ENCODE assay signal across 9 mouse cellular contexts in the genomic region with DNA sequence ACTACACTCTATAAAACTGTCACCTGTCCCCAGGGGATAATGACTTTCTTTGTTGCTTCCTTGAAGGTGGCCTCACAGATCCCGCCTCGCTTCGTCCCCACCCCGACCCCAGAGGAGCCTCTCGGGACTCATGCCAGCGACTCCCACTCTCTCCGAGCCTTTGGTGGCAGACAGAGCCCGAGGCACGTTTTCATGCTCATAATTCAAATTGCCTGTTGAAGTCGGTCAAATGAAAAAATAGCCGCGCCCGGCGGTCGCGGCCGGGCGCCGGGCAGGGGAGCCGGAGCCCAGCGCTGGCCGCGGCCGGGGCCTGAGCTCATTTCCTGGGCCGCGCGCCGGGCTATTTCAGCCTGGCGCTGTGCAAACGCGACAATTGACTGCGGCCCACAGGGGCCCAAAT. TPM values are rescaled to one million over a fixed set of nuclear protein-coding genes. Genes with fewer than 3 reads are reported as not detected.
DNase-seq lines count a peak whose midpoint lies in the region; ATAC-seq lines count a peak whose summit lies in the region.
"Had no signal": no experiment of that assay in that cellular context is flagged by ENCODE, and none has a peak within 500 bp of the region (broad histone marks: within the 10 kb centered on the region; RNA-seq: fewer than 3 reads in every experiment).

No protein-coding gene starts in this region.

- H3K36me3 ChIP-seq in hindbrain, embryonic 11.5 days (ENCODE audit: control insufficient read depth, insufficient read depth, low read length): no peaks in the 10 kb centered on the region
- no peaks in the 10 kb centered on the region for H3K36me3 ChIP-seq in liver, embryonic 15.5 days (replicated peaks)
- H3K36me3 ChIP-seq in stomach, embryonic 14.5 days (ENCODE audit: control insufficient read depth, insufficient read depth, low read length): no peaks in the 10 kb centered on the region

- under 1% methylated on average over 32 of the region's 32 CpGs for WGBS in hindbrain, embryonic 11.5 days
- WGBS in liver, embryonic 15.5 days (ENCODE audit: insufficient replicate concordance): 1% methylated on average over 31 of the region's 32 CpGs
- WGBS in stomach, embryonic 14.5 days: 1% methylated on average over 32 of the region's 32 CpGs

- peaks cover 2% of the 10 kb centered on the region; the same call in 1 of the 2 replicates for H3K4me1 ChIP-seq in hindbrain, embryonic 11.5 days (replicated peaks; ENCODE audit: control insufficient read depth, insufficient read depth, low read length)
- no peaks in the 10 kb centered on the region; the same call in 1 of the 2 replicates for H3K4me1 ChIP-seq in liver, embryonic 15.5 days (replicated peaks)
- H3K4me1 ChIP-seq in stomach, embryonic 14.5 days (ENCODE audit: control insufficient read depth, insufficient read depth, low read length): no peaks in the 10 kb centered on the region

- intact Hi-C loops in heart, postnatal 25 days (cut with DNase I): no loop called here

- H3K4me2 ChIP-seq in hindbrain, embryonic 11.5 days (replicated peaks; ENCODE audit: low read depth, low read length): peak overlapping the region; percentile 76
- H3K4me2 ChIP-seq in liver, embryonic 15.5 days: peak overlapping the region; percentile 61
- H3K4me2 ChIP-seq in stomach, embryonic 14.5 days (replicated peaks; ENCODE audit: low read depth, low read length): peak overlapping the region; percentile 80

- H3K27ac ChIP-seq in hindbrain, embryonic 11.5 days (ENCODE audit: low read depth, low read length): no peak overlapping the region
- no peak overlapping the region for H3K27ac ChIP-seq in liver, embryonic 15.5 days (replicated peaks)
- no peak overlapping the region for H3K27ac ChIP-seq in stomach, embryonic 14.5 days (ENCODE audit: low read length)

- DNase-seq in heart, adult 11 months: peak; percentile 92
- DNase-seq in heart, postnatal 25 days (ENCODE audit: low spot score): no peak
- DNase-seq in embryo, embryonic 9.5 days (ENCODE audit: extremely low spot score): peak; percentile 50
- DNase-seq in hindbrain, embryonic 11.5 days (ENCODE audit: low spot score): peak; percentile 67
- no peak for DNase-seq in urinary bladder, postnatal 10 days (ENCODE audit: low spot score)

- peak overlapping the region; percentile 55 for H3K9ac ChIP-seq in hindbrain, embryonic 11.5 days (ENCODE audit: low read depth, low read length)
- H3K9ac ChIP-seq in liver, embryonic 15.5 days: no peak overlapping the region
- H3K9ac ChIP-seq in stomach, embryonic 14.5 days (replicated peaks; ENCODE audit: low read depth, low read length): peak overlapping the region; percentile 28

- no peaks in the 10 kb centered on the region for H3K9me3 ChIP-seq in hindbrain, embryonic 11.5 days (ENCODE audit: control insufficient read depth, low read length)
- no peaks in the 10 kb centered on the region for H3K9me3 ChIP-seq in liver, embryonic 15.5 days (replicated peaks)
- H3K9me3 ChIP-seq in stomach, embryonic 14.5 days (ENCODE audit: control insufficient read depth, low read depth, low read length): no peaks in the 10 kb centered on the region

- peak overlapping the region; percentile 37 for H3K4me3 ChIP-seq in hindbrain, embryonic 11.5 days (ENCODE audit: low read depth, low read length)
- peak overlapping the region; percentile 36 for H3K4me3 ChIP-seq in liver, embryonic 15.5 days (replicated peaks)
- peak overlapping the region; percentile 30 for H3K4me3 ChIP-seq in stomach, embryonic 14.5 days (ENCODE audit: low read depth, low read length)

- ATAC-seq in hindbrain, embryonic 11.5 days (ENCODE audit: low FRiP score): 0 out of 2 replicates have a peak, but pooled peaks have one; percentile 38
- no peak for ATAC-seq in liver, embryonic 15.5 days (ENCODE audit: insufficient read depth)
- ATAC-seq in stomach, embryonic 14.5 days (ENCODE audit: insufficient number of reproducible peaks, insufficient read depth, low FRiP score, low read depth): 0 out of 2 replicates have a peak, but pooled peaks have one; percentile 37
- no peak for ATAC-seq in megakaryocyte-erythroid progenitor cell, adult 5-6 weeks (replicated peaks; ENCODE audit: low FRiP score, low TSS enrichment, poor library complexity, severe bottlenecking)

- peaks cover 4% of the 10 kb centered on the region; the same call in 1 of the 2 replicates for H3K27me3 ChIP-seq in hindbrain, embryonic 11.5 days (ENCODE audit: control insufficient read depth, insufficient read depth, low read length)
- peaks cover 71% of the 10 kb centered on the region for H3K27me3 ChIP-seq in liver, embryonic 15.5 days
- no peaks in the 10 kb centered on the region for H3K27me3 ChIP-seq in stomach, embryonic 14.5 days (ENCODE audit: control insufficient read depth, insufficient read depth, low read length)

RNA-seq across cellular contexts. Expression of gene Sost, which starts 29.7 kb away (rescaled TPM):
- total RNA-seq in heart, postnatal 25 days (2021): 1 to 10 TPM; 1.5 to 1.6 TPM
- polyA plus RNA-seq in hindbrain, embryonic 11.5 days (2014; fragmentation: Nextera tagmentation; extraction: Ambion mirVana): 0.11 and 0.31 TPM in 2 replicates
- 0.07 TPM in 2 replicates for polyA plus RNA-seq in liver, embryonic 15.5 days (2015; fragmentation: Nextera tagmentation; extraction: Ambion mirVana)
- polyA plus RNA-seq in stomach, embryonic 14.5 days (2014; fragmentation: Nextera tagmentation; extraction: Ambion mirVana): not detected in 2 replicates
- not detected in 2 replicates for total RNA-seq in megakaryocyte-erythroid progenitor cell, adult 5-6 weeks (2014; fragmentation: Nextera tagmentation)
- total RNA-seq in megakaryocyte-erythroid progenitor cell, adult 5-6 weeks (2017): not detected in 2 replicates
- total RNA-seq: MEL had no signal

RNA-seq across cellular contexts. Expression of gene Meox1, which starts 42.9 kb away (rescaled TPM):
- 1 to 10 TPM; 7.8 to 9.9 TPM for total RNA-seq in heart, postnatal 25 days (2021)
- polyA plus RNA-seq in hindbrain, embryonic 11.5 days (2014; fragmentation: Nextera tagmentation; extraction: Ambion mirVana): 1.2 and 2.1 TPM in 2 replicates
- polyA plus RNA-seq in liver, embryonic 15.5 days (2015; fragmentation: Nextera tagmentation; extraction: Ambion mirVana): 0.51 and 0.52 TPM in 2 replicates
- polyA plus RNA-seq in stomach, embryonic 14.5 days (2014; fragmentation: Nextera tagmentation; extraction: Ambion mirVana): 5.2 and 5.6 TPM in 2 replicates
- not detected in 2 replicates for total RNA-seq in megakaryocyte-erythroid progenitor cell, adult 5-6 weeks (2014; fragmentation: Nextera tagmentation)
- not detected in 2 replicates for total RNA-seq in megakaryocyte-erythroid progenitor cell, adult 5-6 weeks (2017)
- total RNA-seq: MEL had no signal

RNA-seq across cellular contexts. Expression of gene Cfap97d1, which starts 47.0 kb away (rescaled TPM):
- total RNA-seq in heart, postnatal 25 days (2021): not detected
- polyA plus RNA-seq in hindbrain, embryonic 11.5 days (2014; fragmentation: Nextera tagmentation; extraction: Ambion mirVana): not detected in 2 replicates
- polyA plus RNA-seq in liver, embryonic 15.5 days (2015; fragmentation: Nextera tagmentation; extraction: Ambion mirVana): not detected in 2 replicates
- polyA plus RNA-seq in stomach, embryonic 14.5 days (2014; fragmentation: Nextera tagmentation; extraction: Ambion mirVana): not detected in 2 replicates
- not detected in 2 replicates for total RNA-seq in megakaryocyte-erythroid progenitor cell, adult 5-6 weeks (2014; fragmentation: Nextera tagmentation)
- total RNA-seq in megakaryocyte-erythroid progenitor cell, adult 5-6 weeks (2017): not detected in 2 replicates
- total RNA-seq: MEL had no signal

RNA-seq across cellular contexts. Expression of gene Dusp3, which starts 49.7 kb away (rescaled TPM):
- 100 to 1,000 TPM; 115 to 122 TPM for total RNA-seq in heart, postnatal 25 days (2021)
- polyA plus RNA-seq in hindbrain, embryonic 11.5 days (2014; fragmentation: Nextera tagmentation; extraction: Ambion mirVana): 11.4 and 12.1 TPM in 2 replicates
- 7.8 and 8.0 TPM in 2 replicates for polyA plus RNA-seq in liver, embryonic 15.5 days (2015; fragmentation: Nextera tagmentation; extraction: Ambion mirVana)
- 25.3 and 27.3 TPM in 2 replicates for polyA plus RNA-seq in stomach, embryonic 14.5 days (2014; fragmentation: Nextera tagmentation; extraction: Ambion mirVana)
- total RNA-seq in megakaryocyte-erythroid progenitor cell, adult 5-6 weeks (2014; fragmentation: Nextera tagmentation): 0.28 and 0.96 TPM in 2 replicates
- 0.70 and 1.3 TPM in 2 replicates for total RNA-seq in megakaryocyte-erythroid progenitor cell, adult 5-6 weeks (2017)

Comparison
In these comparisons a context has a peak if more than half of its experiments do, and no peak if none do; other contexts are left out.
1. DNase-seq: peak in heart, adult 11 months (single experiment), embryo, embryonic 9.5 days (single experiment) and hindbrain, embryonic 11.5 days (single experiment); none in heart, postnatal 25 days (single experiment) and urinary bladder, postnatal 10 days (single experiment).
2. ATAC-seq: peak in hindbrain, embryonic 11.5 days (single experiment) and stomach, embryonic 14.5 days (single experiment); none in liver, embryonic 15.5 days (single experiment) and megakaryocyte-erythroid progenitor cell, adult 5-6 weeks (single experiment).
3. Peak in every context shown above with its lines, with median percentiles within 50 percentile points of each other: H3K4me2 ChIP-seq and H3K4me3 ChIP-seq.